Mouse (Mus musculus) forebrain, embryonic 14.5 days (tissue): Measurements from ENCODE around the gene Pde4d. TPM values are rescaled to one million over a fixed set of nuclear protein-coding genes. Genes with fewer than 3 reads are reported as not detected.

Experiments used
- ATAC-seq: fragments of 200-750 bp; cut with Nextera tagmentation; 2 replicates; pipeline ENCODE4 v1.8.0; 2017; ENCODE audit warnings: mild to moderate bottlenecking, moderate library complexity
- DNase-seq: peaks from one replicate; pipeline ENCODE4 v3.0.0-alpha.2; 2015; ENCODE audit warnings: low spot score
- H3K27ac ChIP-seq: fragments of 300-500 bp; sonication (generic); 2 replicates; pipeline ENCODE4 v1.5.1; 2014; ENCODE audit warnings: low read depth, mild to moderate bottlenecking, control low read depth, low read length, moderate library complexity
- H3K27me3 ChIP-seq: fragments of 300-500 bp; sonication (generic); replicated peaks from 2 replicates; pipeline ENCODE4 v1.6.1; 2014; ENCODE audit warnings: low read length, control low read depth, mixed read lengths; ENCODE audit not compliant: control insufficient read depth, insufficient read depth
- H3K36me3 ChIP-seq: fragments of 300-500 bp; sonication (generic); 2 replicates; pipeline ENCODE4 v1.6.1; 2014; ENCODE audit warnings: low read length, control low read depth; ENCODE audit not compliant: control insufficient read depth, insufficient read depth
- H3K4me1 ChIP-seq: fragments of 300-500 bp; sonication (generic); 2 replicates; pipeline ENCODE4 v1.6.1; 2014; ENCODE audit warnings: antibody characterized with exemption, low read length, control low read depth; ENCODE audit not compliant: control insufficient read depth, insufficient read depth
- H3K4me2 ChIP-seq: fragments of 300-500 bp; sonication (generic); 2 replicates; pipeline ENCODE4 v1.6.1; 2014; ENCODE audit warnings: mild to moderate bottlenecking, control low read depth, low read length
- H3K4me3 ChIP-seq: fragments of 300-500 bp; sonication (generic); 2 replicates; pipeline ENCODE4 v1.5.1; 2014; ENCODE audit warnings: low read depth, low read length, control low read depth
- H3K9ac ChIP-seq: fragments of 300-500 bp; sonication (generic); 2 replicates; pipeline ENCODE4 v1.6.1; 2014; ENCODE audit warnings: mild to moderate bottlenecking, low read length, control low read depth, moderate library complexity
- H3K9me3 ChIP-seq: fragments of 300-500 bp; sonication (generic); replicated peaks from 2 replicates; pipeline ENCODE4 v1.6.1; 2016; ENCODE audit warnings: low read length, control low read depth, mixed read lengths; ENCODE audit not compliant: control insufficient read depth
- WGBS: fragments of 180-500 bp; shearing (Covaris S2); extraction: QIAGEN DNeasy Blood & Tissue Kit; methylation state at CpG from one replicate; pipeline ENCODE4 v1.1.7; 2014; 5-methylcytosine and 5-hydroxymethylcytosine counted together
- polyA plus RNA-seq: library from polyadenylated mRNA; unstranded; fragments of >200 nt; fragmentation: Nextera tagmentation; extraction: Ambion mirVana; gene quantifications from 2 replicates; pipeline ENCODE4 v1.2.1, GENCODE M21; 2014

Gene Pde4d
- polyA plus RNA-seq, 1 experiment from 2014 or later, result 13.7 TPM

DNA sequence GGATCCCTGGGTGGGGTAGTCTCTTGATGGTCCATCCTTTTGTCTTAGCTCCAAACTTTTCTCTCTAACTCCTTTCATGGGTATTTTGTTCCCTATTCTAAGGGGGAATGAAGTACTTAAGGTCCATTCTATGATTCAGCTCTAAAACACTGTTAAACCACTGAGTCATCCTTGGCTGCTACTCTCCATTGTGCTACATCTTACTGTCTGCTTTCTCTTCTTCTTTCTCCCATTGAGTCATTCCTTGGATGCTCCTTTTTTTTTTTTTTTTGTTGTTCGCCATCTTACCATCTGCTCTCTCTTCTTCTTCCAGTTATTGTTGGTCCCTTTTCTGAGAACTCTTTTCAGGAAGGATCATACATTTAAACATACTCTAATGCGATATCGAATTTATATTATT lies 30.7 kb downstream of the Pde4d start:
- 90% methylated on average over 3 of the region's 3 CpGs for WGBS
- ATAC-seq (no peak), DNase-seq (no peak)
- no peaks in the 10 kb centered on the region for H3K27me3 ChIP-seq
- no peak overlapping the region for H3K4me2 ChIP-seq
- H3K4me3 ChIP-seq, result no peak overlapping the region
- no peaks in the 10 kb centered on the region for H3K36me3 ChIP-seq
- no peak overlapping the region for H3K9ac ChIP-seq
- no peaks in the 10 kb centered on the region for H3K4me1 ChIP-seq
- no peaks in the 10 kb centered on the region for H3K9me3 ChIP-seq
- H3K27ac ChIP-seq, result no peak overlapping the region

DNA sequence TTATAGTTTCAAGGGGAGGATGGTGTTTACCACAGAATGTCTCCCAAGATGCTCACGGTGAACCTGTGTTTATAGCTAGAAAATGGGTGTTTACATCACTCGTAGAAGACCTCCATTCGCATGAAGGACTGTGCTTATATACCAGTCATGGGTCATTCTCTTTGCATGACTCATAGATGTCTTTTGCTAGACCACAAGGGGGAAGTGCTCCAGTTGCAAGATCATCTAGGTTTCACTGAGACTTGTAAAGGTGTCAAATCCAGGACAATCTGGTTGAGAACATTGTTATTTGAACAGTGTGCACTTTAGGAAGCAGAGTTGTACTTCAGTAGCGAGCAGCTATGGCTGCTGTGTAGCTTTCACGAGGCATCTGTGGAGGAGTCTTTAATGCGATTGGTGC lies 35.3 kb downstream of the Pde4d start:
- Histone ChIP-seq H3K4me1 (no peaks in the 10 kb centered on the region), H3K27me3 (no peaks in the 10 kb centered on the region), H3K4me3 (no peak overlapping the region), H3K27ac (no peak overlapping the region), H3K9me3 (no peaks in the 10 kb centered on the region), H3K4me2 (no peak overlapping the region), H3K9ac (no peak overlapping the region), H3K36me3 (no peaks in the 10 kb centered on the region)
- WGBS, result 94% methylated on average over 6 of the region's 6 CpGs
- DNase-seq, result no peak
- no peak for ATAC-seq

DNA sequence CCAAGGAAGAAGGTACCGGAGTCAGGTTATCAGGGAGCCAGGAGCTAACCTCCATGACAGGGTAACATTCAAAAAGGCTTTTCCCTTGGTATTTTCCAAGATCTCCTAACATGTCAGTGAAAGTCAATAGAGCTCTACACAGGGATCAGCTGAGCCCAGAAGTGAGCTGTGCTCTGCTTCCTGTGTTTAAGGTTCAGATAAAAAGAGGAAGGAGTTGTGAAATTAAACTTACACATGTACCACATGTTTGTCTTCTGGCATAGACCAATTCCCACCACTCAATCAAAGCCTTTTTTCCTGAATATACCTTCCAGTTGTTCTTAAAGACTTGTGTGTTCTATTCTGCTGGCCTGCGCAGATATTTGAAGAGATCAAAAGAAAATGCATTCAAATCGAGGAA lies 37.3 kb downstream of the Pde4d start:
- no peak for ATAC-seq
- Histone ChIP-seq H3K4me1 (no peaks in the 10 kb centered on the region), H3K4me2 (no peak overlapping the region), H3K27ac (no peak overlapping the region), H3K4me3 (no peak overlapping the region), H3K36me3 (no peaks in the 10 kb centered on the region), H3K9me3 (no peaks in the 10 kb centered on the region), H3K9ac (no peak overlapping the region), H3K27me3 (no peaks in the 10 kb centered on the region)
- no peak for DNase-seq
- WGBS, result 91% methylated on average over 3 of the region's 3 CpGs

DNA sequence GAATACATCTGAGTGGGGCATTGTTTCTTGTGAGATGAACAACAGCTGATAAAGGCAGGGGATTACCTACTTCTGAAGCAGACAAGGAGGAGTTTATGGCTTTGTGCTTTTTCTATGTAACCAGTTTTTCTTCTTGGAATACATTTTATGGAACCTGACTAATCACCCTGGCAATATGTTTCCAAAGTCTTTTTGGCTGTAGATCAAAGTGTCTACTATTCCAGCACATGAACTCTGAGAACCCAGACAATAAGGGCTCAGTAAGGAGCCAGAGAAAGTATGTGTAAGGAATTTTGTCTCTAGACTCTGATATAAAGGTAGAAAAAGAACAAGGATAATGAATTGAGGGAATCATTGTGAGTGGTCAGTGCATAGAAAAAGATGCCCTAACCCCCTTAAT lies 40.1 kb downstream of the Pde4d start:
- no peaks in the 10 kb centered on the region for H3K36me3 ChIP-seq
- no peak overlapping the region for H3K27ac ChIP-seq
- ATAC-seq (no peak), DNase-seq (no peak)
- no peak overlapping the region for H3K9ac ChIP-seq
- no peaks in the 10 kb centered on the region for H3K4me1 ChIP-seq
- H3K27me3 ChIP-seq, result no peaks in the 10 kb centered on the region
- H3K9me3 ChIP-seq, result no peaks in the 10 kb centered on the region
- no peak overlapping the region for H3K4me3 ChIP-seq
- no peak overlapping the region for H3K4me2 ChIP-seq

DNA sequence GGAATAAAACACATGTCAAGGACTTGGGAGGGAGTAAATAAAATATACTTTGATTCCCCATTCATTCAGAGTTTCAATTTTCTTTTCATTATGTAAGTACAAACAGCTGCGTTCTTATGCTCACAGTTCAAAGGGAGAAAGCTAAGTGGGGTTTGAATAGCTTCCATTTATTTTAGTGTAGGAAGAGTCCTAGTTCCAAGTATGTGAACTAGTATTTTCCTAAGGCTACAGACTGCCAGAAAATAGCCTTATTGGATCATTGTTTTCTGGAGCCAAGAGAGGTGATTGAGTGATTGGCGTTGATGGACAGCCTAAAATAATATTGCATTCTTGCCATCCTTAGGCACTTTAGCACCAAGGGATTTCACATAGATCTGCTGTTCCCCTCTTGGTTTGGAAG lies 41.1 kb downstream of the Pde4d start:
- WGBS, result 71% methylated on average over 2 of the region's 2 CpGs
- H3K9ac ChIP-seq, result no peak overlapping the region
- H3K36me3 ChIP-seq, result no peaks in the 10 kb centered on the region
- no peak overlapping the region for H3K4me3 ChIP-seq
- no peaks in the 10 kb centered on the region for H3K27me3 ChIP-seq
- ATAC-seq (no peak), DNase-seq (no peak)
- no peaks in the 10 kb centered on the region for H3K4me1 ChIP-seq
- no peak overlapping the region for H3K27ac ChIP-seq
- no peak overlapping the region for H3K4me2 ChIP-seq
- no peaks in the 10 kb centered on the region for H3K9me3 ChIP-seq

DNA sequence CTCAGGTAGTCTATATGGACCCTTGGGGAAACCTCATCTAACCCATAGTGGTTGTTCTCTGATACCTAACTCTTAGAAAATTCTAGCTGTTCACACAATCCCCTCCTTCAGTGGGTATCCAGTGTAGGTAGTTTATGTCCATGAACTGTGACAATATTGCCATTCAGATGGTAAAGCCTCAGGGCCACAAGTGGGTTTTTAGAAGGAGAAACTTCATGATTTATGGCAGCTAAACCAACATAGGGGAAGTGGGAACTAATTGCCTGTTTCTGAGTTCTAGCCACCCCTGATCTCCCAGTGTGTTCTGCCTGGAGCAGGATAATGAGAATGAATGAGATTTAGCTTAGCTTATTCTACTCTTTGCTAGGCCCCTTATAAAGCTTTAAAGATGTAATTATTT lies 43.1 kb downstream of the Pde4d start:
- no peak overlapping the region for H3K4me3 ChIP-seq
- no peaks in the 10 kb centered on the region for H3K36me3 ChIP-seq
- ATAC-seq, result no peak
- no peak overlapping the region for H3K4me2 ChIP-seq
- DNase-seq, result no peak
- H3K9ac ChIP-seq, result no peak overlapping the region
- no peaks in the 10 kb centered on the region for H3K27me3 ChIP-seq
- no peak overlapping the region for H3K27ac ChIP-seq
- no peaks in the 10 kb centered on the region for H3K9me3 ChIP-seq
- H3K4me1 ChIP-seq, result no peaks in the 10 kb centered on the region

DNA sequence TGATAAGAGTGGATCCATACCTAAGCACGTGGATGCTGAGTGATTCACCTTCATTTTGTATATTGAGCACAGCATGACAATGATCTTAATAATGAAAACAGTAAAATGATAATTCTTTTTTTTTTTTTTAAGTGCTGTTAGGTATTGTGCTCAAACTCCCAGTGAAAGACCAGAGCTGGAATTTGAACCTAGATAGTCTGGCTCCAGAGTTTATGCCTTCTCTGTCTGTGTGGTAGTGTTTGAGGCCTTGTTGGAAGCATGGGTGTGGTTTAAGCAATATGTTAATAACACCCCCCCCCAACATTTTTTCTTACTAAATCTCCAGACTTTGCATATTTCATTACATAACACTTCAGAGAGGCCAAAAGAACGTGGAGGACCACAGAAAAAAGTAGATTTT lies 44.6 kb downstream of the Pde4d start:
- 75% methylated on average over 2 of the region's 2 CpGs for WGBS
- no peak overlapping the region for H3K4me3 ChIP-seq

DNA sequence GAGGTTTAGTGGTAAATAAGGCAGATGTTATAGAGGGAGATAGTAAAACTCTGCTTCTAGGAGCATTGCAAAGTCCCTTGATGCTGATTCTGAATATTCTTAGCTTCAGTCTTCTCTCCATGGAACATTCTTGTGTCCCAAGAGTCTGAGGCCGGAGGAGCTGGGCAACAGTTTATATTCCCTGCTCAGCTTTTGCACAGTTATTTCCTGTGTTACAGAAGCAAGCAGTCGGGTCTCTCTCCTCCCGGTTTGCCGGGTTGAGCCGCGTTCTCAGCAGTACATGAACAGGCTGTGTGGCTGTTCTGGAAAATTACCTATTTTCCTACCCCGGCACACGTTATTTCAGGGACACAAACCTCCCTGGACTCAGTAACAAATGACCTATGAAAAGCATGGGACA lies 48.0 kb downstream of the Pde4d start:
- Histone ChIP-seq H3K36me3 (no peaks in the 10 kb centered on the region), H3K27me3 (no peaks in the 10 kb centered on the region), H3K9ac (no peak overlapping the region), H3K4me3 (no peak overlapping the region), H3K4me1 (no peaks in the 10 kb centered on the region), H3K4me2 (no peak overlapping the region), H3K27ac (no peak overlapping the region), H3K9me3 (no peaks in the 10 kb centered on the region)
- DNase-seq (no peak), ATAC-seq (no peak)
- WGBS, result 88% methylated on average over 8 of the region's 8 CpGs

More for the DNA sequence above, 44.6 kb downstream of the Pde4d start:
- no peaks in the 10 kb centered on the region for H3K4me1 ChIP-seq
- H3K9me3 ChIP-seq, result no peaks in the 10 kb centered on the region
- no peaks in the 10 kb centered on the region for H3K27me3 ChIP-seq
- ATAC-seq (no peak), DNase-seq (no peak)
- no peak overlapping the region for H3K4me2 ChIP-seq
- H3K36me3 ChIP-seq, result no peaks in the 10 kb centered on the region
- H3K9ac ChIP-seq, result no peak overlapping the region
- no peak overlapping the region for H3K27ac ChIP-seq

DNA sequence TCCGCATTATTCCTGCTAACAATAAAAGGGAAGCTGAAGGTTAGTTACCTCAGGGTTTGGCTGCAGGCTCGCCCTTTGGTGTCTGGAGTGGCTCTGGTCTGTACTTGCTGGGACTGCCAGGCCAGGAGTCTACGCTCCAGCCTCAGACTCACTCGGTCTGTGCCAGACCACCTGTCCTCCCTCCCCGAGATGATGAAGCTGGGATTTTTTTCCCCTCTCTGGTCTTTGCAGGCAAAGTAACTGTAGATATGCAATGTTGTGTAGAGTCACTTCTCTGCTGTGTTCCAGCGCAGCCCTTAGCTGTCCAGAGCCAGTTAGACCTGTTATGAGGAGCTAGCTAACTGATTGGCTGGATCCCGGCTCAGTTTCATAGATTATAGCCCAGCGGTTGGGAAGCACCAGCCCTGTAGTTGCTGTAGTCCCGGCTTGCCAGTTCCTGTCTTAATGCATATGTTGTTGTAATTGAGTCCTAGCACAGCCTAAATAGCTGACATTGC lies 48.5 kb downstream of the Pde4d start:
- WGBS, result 77% methylated on average over 9 of the region's 9 CpGs
- Histone ChIP-seq H3K27me3 (no peaks in the 10 kb centered on the region), H3K36me3 (no peaks in the 10 kb centered on the region), H3K4me3 (no peak overlapping the region), H3K27ac (no peak overlapping the region), H3K4me2 (no peak overlapping the region), H3K9ac (no peak overlapping the region), H3K4me1 (no peaks in the 10 kb centered on the region), H3K9me3 (no peaks in the 10 kb centered on the region)
- ATAC-seq (no peak), DNase-seq (no peak)
